Mouse (Mus musculus) MEL (cell line): ENCODE results near the gene Gm3854.

Source experiments
- BHLHE40 ChIP-seq: IDR thresholded peaks from 2 replicates; pipeline ENCODE4 v1.6.1; 2012; ENCODE audit warnings: low read depth, mild to moderate bottlenecking, inconsistent platforms, low read length, improper control_type of control experiment, borderline replicate concordance
- CTCF ChIP-seq, 3 experiments: IDR thresholded peaks in 2 of 3; conservative IDR thresholded peaks in 1 of 3; 2 replicates each; pipeline ENCODE4 v1.5.1; 2011 to 2012; ENCODE audit warnings: low read length in 3 of 3, low read depth in 2 of 3, mild to moderate bottlenecking in 2 of 3, improper control_type of control experiment in 1 of 3, inconsistent platforms in 1 of 3, mixed read lengths in 1 of 3, moderate library complexity in 1 of 3; ENCODE audit not compliant: control insufficient read depth in 1 of 3, insufficient read depth in 1 of 3, poor library complexity in 1 of 3, severe bottlenecking in 1 of 3
- E2F4 ChIP-seq: IDR thresholded peaks from 2 replicates; pipeline ENCODE4 v1.6.1; 2011; ENCODE audit warnings: low read depth, low read length, improper control_type of control experiment, borderline replicate concordance
- ELF1 ChIP-seq: IDR thresholded peaks from 2 replicates; pipeline ENCODE4 v1.6.1; 2014; ENCODE audit warnings: low read depth, mild to moderate bottlenecking, inconsistent platforms, low read length, improper control_type of control experiment, moderate library complexity
- MXI1 ChIP-seq: IDR thresholded peaks from 2 replicates; pipeline ENCODE4 v1.6.1; 2011; ENCODE audit warnings: mild to moderate bottlenecking, low read depth, low read length, improper control_type of control experiment
- POLR2A ChIP-seq, 2 experiments: IDR thresholded peaks; 2 replicates each; pipeline ENCODE4 v1.6.1; 2011 to 2012; ENCODE audit warnings: low read length in 2 of 2, mild to moderate bottlenecking in 2 of 2, control low read depth in 1 of 2, improper control_type of control experiment in 1 of 2, low read depth in 1 of 2, moderate library complexity in 1 of 2; ENCODE audit not compliant: control insufficient read depth in 1 of 2, insufficient read depth in 1 of 2, poor library complexity in 1 of 2
- SMC3 ChIP-seq: IDR thresholded peaks from 2 replicates; pipeline ENCODE4 v1.6.1; 2011; ENCODE audit warnings: low read depth, low read length, improper control_type of control experiment
- TBP ChIP-seq: IDR thresholded peaks from 2 replicates; pipeline ENCODE4 v1.8.0; 2011; ENCODE audit warnings: low read depth, low read length, improper control_type of control experiment
- ZC3H11A ChIP-seq: IDR thresholded peaks from 2 replicates; pipeline ENCODE4 v1.6.1; 2012; ENCODE audit warnings: low read depth, mild to moderate bottlenecking, inconsistent platforms, low read length, improper control_type of control experiment
- ZMIZ1 ChIP-seq: IDR thresholded peaks from 2 replicates; pipeline ENCODE4 v1.6.1; 2012; ENCODE audit warnings: low read depth, mild to moderate bottlenecking, inconsistent platforms, low read length, improper control_type of control experiment, moderate library complexity

- TF ChIP-seq POLR2A (IDR thresholded peaks at IDR 0.05; ENCODE audit: control insufficient read depth in 1 of 2, insufficient read depth in 1 of 2, low read depth in 1 of 2, low read length in 2 of 2, poor library complexity in 1 of 2) (no peak), ZC3H11A (no peak), CTCF (IDR thresholded peaks at IDR 0.05 in 2 of 3, conservative IDR thresholded peaks at IDR 0.05 in 1 of 3; ENCODE audit: control insufficient read depth in 1 of 3, insufficient read depth in 1 of 3, low read depth in 2 of 3, low read length in 3 of 3, poor library complexity in 1 of 3, severe bottlenecking in 1 of 3) (no peak), BHLHE40 (no peak), ELF1 (no peak), E2F4 (no peak), SMC3 (no peak), MXI1 (no peak), ZMIZ1 (no peak), TBP (no peak)
Observed at GRCm38 (mm10) chr7:6397996-6398975, 54.7 kb downstream of the Gm3854 start, which contains the start of gene Smim17.
